Mouse (Mus musculus) midbrain, postnatal 0 days (tissue): ENCODE results near the gene Gata3. TPM values are rescaled to one million over a fixed set of nuclear protein-coding genes. Genes with fewer than 3 reads are reported as not detected.
A peak's percentile ranks its signal among the peaks of the same experiment; 100 is the strongest.

Experiments
- ATAC-seq: fragments of 200-750 bp; cut with Nextera tagmentation; 2 replicates; pipeline ENCODE4 v1.8.0; 2017; ENCODE audit warnings: moderate number of reproducible peaks, mild to moderate bottlenecking, moderate TSS enrichment, moderate library complexity; ENCODE audit not compliant: low FRiP score
- DNase-seq: peaks from one replicate; pipeline ENCODE4 v3.0.0-alpha.2; 2015; ENCODE audit warnings: low spot score
- H3K27ac ChIP-seq: fragments of 300-500 bp; sonication (generic); 2 replicates; pipeline ENCODE4 v1.5.1; 2014; ENCODE audit warnings: low read depth, mild to moderate bottlenecking, low read length, mixed read lengths
- H3K27me3 ChIP-seq: fragments of 300-500 bp; sonication (generic); 2 replicates; pipeline ENCODE4 v1.6.1; 2014; ENCODE audit warnings: low read length, control low read depth, mixed read lengths; ENCODE audit not compliant: insufficient read depth
- H3K36me3 ChIP-seq: fragments of 300-500 bp; sonication (generic); 2 replicates; pipeline ENCODE4 v1.6.1; 2014; ENCODE audit warnings: low read length, control low read depth, mixed read lengths; ENCODE audit not compliant: insufficient read depth
- H3K4me1 ChIP-seq: fragments of 300-500 bp; sonication (generic); 2 replicates; pipeline ENCODE4 v1.6.1; 2014; ENCODE audit warnings: mild to moderate bottlenecking, control low read depth, antibody characterized with exemption, low read length, mixed read lengths; ENCODE audit not compliant: insufficient read depth
- H3K4me2 ChIP-seq: fragments of 300-500 bp; sonication (generic); 2 replicates; pipeline ENCODE4 v1.6.1; 2014; ENCODE audit warnings: low read depth, mild to moderate bottlenecking, low read length, mixed read lengths; ENCODE audit not compliant: poor library complexity, severe bottlenecking
- H3K4me3 ChIP-seq: fragments of 300-500 bp; sonication (generic); 2 replicates; pipeline ENCODE4 v1.5.1; 2014; ENCODE audit warnings: low read depth, mild to moderate bottlenecking, low read length, moderate library complexity
- H3K9ac ChIP-seq: fragments of 300-500 bp; sonication (generic); replicated peaks from 2 replicates; pipeline ENCODE4 v1.6.1; 2014; ENCODE audit warnings: mild to moderate bottlenecking, low read length, moderate library complexity, mixed read lengths; ENCODE audit not compliant: poor library complexity, severe bottlenecking
- H3K9me3 ChIP-seq: fragments of 300-500 bp; sonication (generic); 2 replicates; pipeline ENCODE4 v1.6.1; 2016; ENCODE audit warnings: low read length, control low read depth
- CTCF ChIP-seq: IDR thresholded peaks from 2 replicates; pipeline ENCODE4 v1.5.1; 2016; ENCODE audit warnings: antibody characterized with exemption, mild to moderate bottlenecking
- WGBS: fragments of 180-500 bp; shearing (Covaris S2); extraction: QIAGEN DNeasy Blood & Tissue Kit; methylation state at CpG from one replicate; pipeline ENCODE4 v1.1.7; 2014; 5-methylcytosine and 5-hydroxymethylcytosine counted together
- polyA plus RNA-seq: library from polyadenylated mRNA; unstranded; fragments of >200 nt; fragmentation: Nextera tagmentation; extraction: Ambion mirVana; gene quantifications from 2 replicates; pipeline ENCODE4 v1.2.1, GENCODE M21; 2015
- total RNA-seq: library from RNA; depleted of rRNA; stranded (reverse); fragments of >200 nt; gene quantifications from 2 replicates; pipeline ENCODE4 v1.2.3, GENCODE M21; 2014

The Gata3 gene
- total and polyA plus RNA-seq, 2 experiments from 2014 or later = 13.3 to 88.9 TPM

- Histone ChIP-seq H3K36me3 (no peaks in the 10 kb centered on the region), H3K4me2 (peak overlapping the region; percentile 71), H3K4me1 (no peaks in the 10 kb centered on the region), H3K4me3 (peak overlapping the region; percentile 43), H3K27ac (peak overlapping the region; percentile 71), H3K9me3 (no peaks in the 10 kb centered on the region), H3K9ac (peak overlapping the region; percentile 63), H3K27me3 (peaks cover 47% of the 10 kb centered on the region)
- no peak for TF ChIP-seq CTCF
- WGBS = 29% methylated on average over 2 of the region's 2 CpGs
- ATAC-seq (no peak), DNase-seq (no peak)
Observed at GRCm38 (mm10) chr2:9873757-9874156, 16.1 kb downstream of the Gata3 start.

DNA sequence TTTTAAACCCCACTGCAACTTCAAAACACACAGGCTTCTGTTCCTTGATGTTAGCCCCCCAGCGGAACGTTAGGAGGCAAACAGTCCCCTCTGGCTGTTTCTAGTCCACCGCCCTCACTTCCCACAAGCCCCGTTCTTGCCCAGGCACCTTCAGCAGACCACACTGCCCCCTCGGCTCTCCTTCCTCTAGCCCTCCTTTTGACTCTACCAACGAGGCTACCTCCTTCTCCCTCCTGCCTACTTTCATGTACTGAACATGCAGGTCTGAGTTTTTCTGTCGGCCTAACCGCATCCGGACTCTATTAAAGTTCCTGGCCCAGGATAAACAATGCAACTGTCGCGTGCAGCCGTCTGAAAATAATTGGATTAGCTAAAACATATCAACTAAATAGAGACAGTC, 17.2 kb downstream of the Gata3 start:
- no peak for DNase-seq
- no peaks in the 10 kb centered on the region for H3K9me3 ChIP-seq
- no peaks in the 10 kb centered on the region for H3K36me3 ChIP-seq
- no peak for TF ChIP-seq CTCF
- H3K9ac ChIP-seq = peak overlapping the region; percentile 29; the same call in 1 of the 2 replicates
- H3K4me3 ChIP-seq = peak overlapping the region; percentile 43
- peak overlapping the region; percentile 71 for H3K4me2 ChIP-seq
- ATAC-seq = no peak
- peaks cover 44% of the 10 kb centered on the region for H3K27me3 ChIP-seq
- H3K27ac ChIP-seq = no peak overlapping the region; the same call in 1 of the 2 replicates
- WGBS = 6% methylated on average over 12 of the region's 12 CpGs
- H3K4me1 ChIP-seq = no peaks in the 10 kb centered on the region

DNA sequence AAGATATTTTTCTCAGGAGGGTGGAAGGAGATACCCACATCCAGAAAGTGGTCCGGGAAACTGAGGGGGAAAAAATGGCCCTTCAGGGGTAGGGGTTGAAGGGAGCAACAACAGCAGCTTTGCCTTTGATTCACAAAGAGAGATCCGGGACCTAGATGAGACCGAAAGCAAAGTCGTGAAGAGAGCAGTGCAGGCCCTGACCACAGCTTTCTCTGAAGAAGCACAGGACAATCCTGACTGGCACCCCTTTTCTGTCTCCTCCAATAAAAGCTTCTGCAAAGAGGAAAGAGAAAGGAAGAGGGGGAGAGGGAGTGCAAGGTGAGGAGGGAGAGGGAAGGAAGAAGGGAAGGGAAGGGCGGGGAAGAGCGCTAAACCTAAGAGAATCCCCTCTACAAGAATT, 18.0 kb downstream of the Gata3 start:
- no peak for TF ChIP-seq CTCF
- no peak overlapping the region for H3K27ac ChIP-seq
- peak overlapping the region; percentile 43; the same call in 1 of the 2 replicates for H3K4me3 ChIP-seq

GRCm38 (mm10) chr2:9871141-9871716, 18.6 kb downstream of the Gata3 start:
- Histone ChIP-seq H3K27me3 (peaks cover 44% of the 10 kb centered on the region), H3K4me1 (no peaks in the 10 kb centered on the region), H3K27ac (no peak overlapping the region; the same call in 1 of the 2 replicates), H3K9me3 (no peaks in the 10 kb centered on the region), H3K4me3 (peak overlapping the region; percentile 43; the same call in 1 of the 2 replicates), H3K36me3 (no peaks in the 10 kb centered on the region), H3K9ac (peak overlapping the region; percentile 44), H3K4me2 (peak overlapping the region; percentile 71)
- DNase-seq (no peak), ATAC-seq (no peak)
- TF ChIP-seq CTCF = no peak
- 27% methylated on average over 4 of the region's 4 CpGs for WGBS

More for the DNA sequence above, 18.0 kb downstream of the Gata3 start:
- Histone ChIP-seq H3K27me3 (peaks cover 44% of the 10 kb centered on the region), H3K4me2 (peak overlapping the region; percentile 71), H3K4me1 (no peaks in the 10 kb centered on the region), H3K9me3 (no peaks in the 10 kb centered on the region), H3K36me3 (no peaks in the 10 kb centered on the region), H3K9ac (0 out of 2 replicates have a peak overlapping the region, but pooled peaks have one; percentile 44)
- no peak for DNase-seq
- 35% methylated on average over 6 of the region's 6 CpGs for WGBS
- no peak for ATAC-seq

DNA sequence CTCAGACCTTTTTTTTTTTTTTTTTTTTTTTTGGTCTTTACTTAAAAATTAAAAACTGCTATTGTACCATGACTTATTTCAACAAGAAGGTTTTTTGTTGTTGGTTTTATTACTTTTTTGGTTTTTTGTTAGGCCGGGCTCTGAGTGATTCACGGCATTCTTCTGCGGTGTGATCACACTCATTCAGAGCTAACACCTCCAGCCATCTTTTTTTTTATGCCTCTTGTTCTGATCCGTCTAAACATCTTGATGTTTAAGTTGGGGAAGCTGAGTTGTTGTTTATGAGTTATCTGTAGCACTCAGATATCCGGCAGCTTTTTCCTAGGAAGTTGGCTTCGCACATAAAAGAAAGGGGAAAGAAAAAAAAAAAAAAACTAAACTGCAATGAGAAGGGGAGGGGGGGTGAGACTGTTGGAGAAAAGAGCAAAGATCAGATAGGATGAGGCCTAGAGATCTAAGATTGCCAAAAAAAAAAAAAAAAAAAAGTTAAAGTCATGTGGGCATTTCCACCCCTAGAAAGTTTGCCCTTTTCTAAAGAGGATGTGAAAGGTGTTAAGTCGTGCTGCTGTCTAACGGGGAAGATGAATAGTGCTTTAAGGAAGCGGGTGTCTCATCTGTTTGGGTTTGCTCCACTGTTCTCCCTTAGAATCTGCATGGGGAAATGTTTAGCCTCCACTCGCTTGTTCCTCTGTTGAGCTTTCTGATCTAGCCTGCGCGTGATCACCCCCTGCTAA, 22.6 kb downstream of the Gata3 start:
- WGBS = 74% methylated on average over 12 of the region's 12 CpGs
- H3K9me3 ChIP-seq = no peaks in the 10 kb centered on the region
- H3K4me3 ChIP-seq = no peak overlapping the region
- no peak for ATAC-seq
- no peaks in the 10 kb centered on the region for H3K4me1 ChIP-seq
- TF ChIP-seq CTCF = no peak
- H3K27ac ChIP-seq = no peak overlapping the region
- no peak for DNase-seq
- no peaks in the 10 kb centered on the region for H3K36me3 ChIP-seq
- H3K4me2 ChIP-seq = no peak overlapping the region
- H3K9ac ChIP-seq = no peak overlapping the region
- peaks cover 8% of the 10 kb centered on the region; the same call in 1 of the 2 replicates for H3K27me3 ChIP-seq

DNA sequence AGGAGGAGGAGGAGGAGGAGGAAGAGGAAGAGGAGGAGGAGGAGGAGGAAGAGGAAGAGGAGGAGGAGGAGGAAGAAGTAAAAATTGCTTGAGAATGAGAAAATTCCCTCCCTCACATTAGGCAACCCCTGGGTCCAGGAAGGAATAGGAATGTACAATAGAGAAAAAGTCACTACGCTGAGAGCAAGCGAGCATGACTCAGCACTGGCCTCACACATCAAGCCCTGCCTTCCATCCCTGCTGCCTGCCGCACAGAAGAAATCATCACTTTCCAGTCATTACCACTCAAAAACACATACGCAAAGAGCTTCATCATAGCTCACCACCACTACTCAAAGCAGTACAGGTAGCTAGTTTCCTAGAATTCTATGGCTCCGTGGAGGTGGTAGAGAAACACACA, 29.1 kb downstream of the Gata3 start:
- Histone ChIP-seq H3K4me2 (no peak overlapping the region), H3K4me3 (no peak overlapping the region), H3K27ac (no peak overlapping the region), H3K27me3 (no peaks in the 10 kb centered on the region), H3K9me3 (no peaks in the 10 kb centered on the region), H3K36me3 (no peaks in the 10 kb centered on the region), H3K9ac (no peak overlapping the region), H3K4me1 (no peaks in the 10 kb centered on the region)
- DNase-seq (no peak), ATAC-seq (no peak)
- no peak for TF ChIP-seq CTCF
- WGBS = 76% methylated on average over 5 of the region's 5 CpGs
